Mouse (Mus musculus): ENCODE results near the gene Golga3. TPM values are rescaled to one million over a fixed set of nuclear protein-coding genes. Genes with fewer than 3 reads are reported as not detected.

Gene Golga3
- polyA plus RNA-seq (2017; shearing (Covaris generic)), result 23.9 TPM

GRCm38 (mm10) chr5:110176362-110177020 is at the start of gene Golga3:
Golga3 (plus strand) TSS chr5:110176701.

GRCm38 (mm10) chr5:110135293-110136086 is 41.0 kb upstream of the Golga3 start, which contains the start of gene Chfr:
Chfr (plus strand) TSS chr5:110135842.

GRCm38 (mm10) chr5:110230780-110231461 is 54.4 kb downstream of the Golga3 start, which contains the start of gene Ankle2:
Ankle2 (plus strand) TSS chr5:110231004.

GRCm38 (mm10) chr5:110269141-110270101 is 92.9 kb downstream of the Golga3 start, which contains the start of gene Pgam5:
Pgam5 (minus strand) TSS chr5:110269913.

Other genes with a start within 250 kb of the Golga3 start
- 12.2 TPM for gene Zfp932, start 180.2 kb upstream of the Golga3 start, polyA plus RNA-seq (2017; shearing (Covaris generic))
- gene Gm17655, start 104.2 kb upstream of the Golga3 start, polyA plus RNA-seq (2017; shearing (Covaris generic)), result 4.2 TPM
- 0.29 TPM for gene Gm35315, start 82.3 kb upstream of the Golga3 start, polyA plus RNA-seq (2017; shearing (Covaris generic))
- 3.2 TPM for gene Plcxd1, start 76.7 kb upstream of the Golga3 start, polyA plus RNA-seq (2017; shearing (Covaris generic))
- gene Gtpbp6, start 68.5 kb upstream of the Golga3 start, polyA plus RNA-seq (2017; shearing (Covaris generic)), result 40.2 TPM
- gene Zfp605, start 66.6 kb upstream of the Golga3 start, polyA plus RNA-seq (2017; shearing (Covaris generic)), result 1.5 TPM
- 45.5 TPM for gene Chfr, start 40.9 kb upstream of the Golga3 start, polyA plus RNA-seq (2017; shearing (Covaris generic))
- 36.7 TPM for gene Ankle2, start 54.3 kb downstream of the Golga3 start, polyA plus RNA-seq (2017; shearing (Covaris generic))
- gene Pgam5, start 93.2 kb downstream of the Golga3 start, polyA plus RNA-seq (2017; shearing (Covaris generic)), result 55.0 TPM
- gene Pxmp2, start 109.5 kb downstream of the Golga3 start, polyA plus RNA-seq (2017; shearing (Covaris generic)), result 0.88 TPM
- 3.6 TPM for gene Pole, start 109.6 kb downstream of the Golga3 start, polyA plus RNA-seq (2017; shearing (Covaris generic))
- not detected for gene P2rx2, start 166.5 kb downstream of the Golga3 start, polyA plus RNA-seq (2017; shearing (Covaris generic))
- gene Lrcol1, start 168.0 kb downstream of the Golga3 start, polyA plus RNA-seq (2017; shearing (Covaris generic)), result not detected

All from effector memory CD4-positive, alpha-beta T cell, adult 7 months (primary cell).